Mouse (Mus musculus): ENCODE data around the gene Cyp1a1. TPM values are rescaled to one million over a fixed set of nuclear protein-coding genes. Genes with fewer than 3 reads are reported as not detected.

Gene Cyp1a1
- total and polyA plus RNA-seq, 2 experiments: 1.0 TPM

GRCm38 (mm10) chr9:57723315-57723715, 35.6 kb downstream of the Cyp1a1 start:
- peaks cover 17% of the 10 kb centered on the region for H3K79me2 ChIP-seq (ENCODE audit: control insufficient read depth, insufficient read depth, low read length)
- peaks cover 24% of the 10 kb centered on the region for H3K36me3 ChIP-seq (ENCODE audit: control insufficient read depth, insufficient read depth, low read length)
- H3K27me3 ChIP-seq (ENCODE audit: control insufficient read depth, insufficient read depth, low read length): no peaks in the 10 kb centered on the region
- peak; percentile 100 for DNase-seq (ENCODE audit: extremely low read depth, low read depth, low spot score)
- H3K27ac ChIP-seq (replicated peaks; ENCODE audit: insufficient read depth, low read depth, low read length): peak overlapping the region; percentile 83
- 0 out of 2 replicates have a peak overlapping the region, but pooled peaks have one; percentile 2 for H3K9ac ChIP-seq (ENCODE audit: low read depth, low read length)
- H3K4me1 ChIP-seq (ENCODE audit: control insufficient read depth, insufficient read depth, low read length): peaks cover 25% of the 10 kb centered on the region
- no peak overlapping the region for H3K4me3 ChIP-seq (ENCODE audit: insufficient read depth, low read depth, low read length)
- 2% methylated on average over 5 of the region's 5 CpGs for WGBS
- TF ChIP-seq CTCF (IDR thresholded peaks at IDR 0.05; ENCODE audit: low read depth, low read length): no peak
- TF ChIP-seq POLR2A (IDR thresholded peaks at IDR 0.05; ENCODE audit: extremely low read depth, insufficient read depth, low read length): no peak

- Histone ChIP-seq H3K27ac (replicated peaks; ENCODE audit: insufficient read depth, low read depth, low read length) (peak overlapping the region; percentile 83), H3K4me1 (ENCODE audit: control insufficient read depth, insufficient read depth, low read length) (peaks cover 23% of the 10 kb centered on the region), H3K27me3 (ENCODE audit: control insufficient read depth, insufficient read depth, low read length) (no peaks in the 10 kb centered on the region), H3K36me3 (ENCODE audit: control insufficient read depth, insufficient read depth, low read length) (peaks cover 21% of the 10 kb centered on the region), H3K9ac (ENCODE audit: low read depth, low read length) (peak overlapping the region; percentile 22), H3K4me3 (ENCODE audit: insufficient read depth, low read depth, low read length) (no peak overlapping the region), H3K79me2 (ENCODE audit: control insufficient read depth, insufficient read depth, low read length) (peaks cover 17% of the 10 kb centered on the region)
- WGBS: 13% methylated on average over 5 of the region's 5 CpGs
- peak; percentile 90 for DNase-seq (ENCODE audit: extremely low read depth, low read depth, low spot score)
- no peak for TF ChIP-seq POLR2A (IDR thresholded peaks at IDR 0.05; ENCODE audit: extremely low read depth, insufficient read depth, low read length)
- TF ChIP-seq CTCF (IDR thresholded peaks at IDR 0.05; ENCODE audit: low read depth, low read length): no peak
Observed at GRCm38 (mm10) chr9:57723796-57724195, 36.1 kb downstream of the Cyp1a1 start.

- WGBS: 45% methylated on average over 3 of the region's 3 CpGs
- Histone ChIP-seq H3K36me3 (ENCODE audit: control insufficient read depth, insufficient read depth, low read length) (peaks cover 27% of the 10 kb centered on the region), H3K4me1 (ENCODE audit: control insufficient read depth, insufficient read depth, low read length) (peaks cover 27% of the 10 kb centered on the region), H3K27ac (replicated peaks; ENCODE audit: insufficient read depth, low read depth, low read length) (peak overlapping the region; percentile 100), H3K4me3 (ENCODE audit: insufficient read depth, low read depth, low read length) (no peak overlapping the region), H3K9ac (ENCODE audit: low read depth, low read length) (peak overlapping the region; percentile 51), H3K79me2 (ENCODE audit: control insufficient read depth, insufficient read depth, low read length) (peaks cover 21% of the 10 kb centered on the region), H3K27me3 (ENCODE audit: control insufficient read depth, insufficient read depth, low read length) (no peaks in the 10 kb centered on the region)
- DNase-seq (ENCODE audit: extremely low read depth, low read depth, low spot score): peak; percentile 93
- TF ChIP-seq CTCF (IDR thresholded peaks at IDR 0.05; ENCODE audit: low read depth, low read length) (no peak), POLR2A (IDR thresholded peaks at IDR 0.05; ENCODE audit: extremely low read depth, insufficient read depth, low read length) (no peak)
Observed at GRCm38 (mm10) chr9:57724701-57725100, 37.0 kb downstream of the Cyp1a1 start.

GRCm38 (mm10) chr9:57728312-57728711, 40.6 kb downstream of the Cyp1a1 start:
- H3K36me3 ChIP-seq (ENCODE audit: control insufficient read depth, insufficient read depth, low read length): peaks cover 35% of the 10 kb centered on the region
- peaks cover 22% of the 10 kb centered on the region for H3K4me1 ChIP-seq (ENCODE audit: control insufficient read depth, insufficient read depth, low read length)
- H3K27me3 ChIP-seq (ENCODE audit: control insufficient read depth, insufficient read depth, low read length): no peaks in the 10 kb centered on the region
- no peak for DNase-seq (ENCODE audit: extremely low read depth, low read depth, low spot score)
- H3K79me2 ChIP-seq (ENCODE audit: control insufficient read depth, insufficient read depth, low read length): peaks cover 38% of the 10 kb centered on the region
- no peak overlapping the region for H3K4me3 ChIP-seq (ENCODE audit: insufficient read depth, low read depth, low read length)
- no peak for TF ChIP-seq CTCF (IDR thresholded peaks at IDR 0.05; ENCODE audit: low read depth, low read length)
- TF ChIP-seq POLR2A (IDR thresholded peaks at IDR 0.05; ENCODE audit: extremely low read depth, insufficient read depth, low read length): no peak
- no peak overlapping the region for H3K27ac ChIP-seq (replicated peaks; ENCODE audit: insufficient read depth, low read depth, low read length)
- 91% methylated on average over 1 of the region's 1 CpGs for WGBS
- H3K9ac ChIP-seq (ENCODE audit: low read depth, low read length): no peak overlapping the region

- H3K27ac ChIP-seq (replicated peaks; ENCODE audit: insufficient read depth, low read depth, low read length): no peak overlapping the region
- peaks cover 9% of the 10 kb centered on the region for H3K4me1 ChIP-seq (ENCODE audit: control insufficient read depth, insufficient read depth, low read length)
- no peak for DNase-seq (ENCODE audit: extremely low read depth, low read depth, low spot score)
- H3K9ac ChIP-seq (ENCODE audit: low read depth, low read length): no peak overlapping the region
- 92% methylated on average over 6 of the region's 6 CpGs for WGBS
- H3K36me3 ChIP-seq (ENCODE audit: control insufficient read depth, insufficient read depth, low read length): peaks cover 31% of the 10 kb centered on the region
- no peaks in the 10 kb centered on the region for H3K27me3 ChIP-seq (ENCODE audit: control insufficient read depth, insufficient read depth, low read length)
- no peak overlapping the region for H3K4me3 ChIP-seq (ENCODE audit: insufficient read depth, low read depth, low read length)
- TF ChIP-seq CTCF (IDR thresholded peaks at IDR 0.05; ENCODE audit: low read depth, low read length) (no peak), POLR2A (IDR thresholded peaks at IDR 0.05; ENCODE audit: extremely low read depth, insufficient read depth, low read length) (no peak)
- H3K79me2 ChIP-seq (ENCODE audit: control insufficient read depth, insufficient read depth, low read length): peaks cover 55% of the 10 kb centered on the region
Observed at GRCm38 (mm10) chr9:57733606-57734005, 45.9 kb downstream of the Cyp1a1 start.

- Histone ChIP-seq H3K4me1 (ENCODE audit: control insufficient read depth, insufficient read depth, low read length) (peaks cover 5% of the 10 kb centered on the region), H3K9ac (ENCODE audit: low read depth, low read length) (no peak overlapping the region), H3K27me3 (ENCODE audit: control insufficient read depth, insufficient read depth, low read length) (no peaks in the 10 kb centered on the region), H3K36me3 (ENCODE audit: control insufficient read depth, insufficient read depth, low read length) (peaks cover 26% of the 10 kb centered on the region; the same call in 1 of the 2 replicates), H3K79me2 (ENCODE audit: control insufficient read depth, insufficient read depth, low read length) (peaks cover 23% of the 10 kb centered on the region), H3K27ac (replicated peaks; ENCODE audit: insufficient read depth, low read depth, low read length) (no peak overlapping the region), H3K4me3 (ENCODE audit: insufficient read depth, low read depth, low read length) (no peak overlapping the region)
- TF ChIP-seq CTCF (IDR thresholded peaks at IDR 0.05; ENCODE audit: low read depth, low read length) (no peak), POLR2A (IDR thresholded peaks at IDR 0.05; ENCODE audit: extremely low read depth, insufficient read depth, low read length) (no peak)
- DNase-seq (ENCODE audit: extremely low read depth, low read depth, low spot score): no peak
- WGBS: 92% methylated on average over 5 of the region's 5 CpGs
Observed at GRCm38 (mm10) chr9:57739863-57740262, 52.1 kb downstream of the Cyp1a1 start.
